Mouse (Mus musculus) olfactory bulb, adult 2 months (tissue): ENCODE data around the gene Ubr1.

ENCODE experiments used
- CTCF ChIP-seq: fragments of 200-500 bp; IDR thresholded peaks from 2 replicates; pipeline ENCODE4 v1.5.1; 2012; ENCODE audit warnings: low read depth, mild to moderate bottlenecking, low read length, moderate library complexity; ENCODE audit not compliant: insufficient read depth
- POLR2A ChIP-seq: fragments of 200-500 bp; IDR thresholded peaks from 2 replicates; pipeline ENCODE4 v1.6.1; 2012; ENCODE audit warnings: mild to moderate bottlenecking, low read depth, low read length, moderate library complexity; ENCODE audit not compliant: insufficient read depth

DNA sequence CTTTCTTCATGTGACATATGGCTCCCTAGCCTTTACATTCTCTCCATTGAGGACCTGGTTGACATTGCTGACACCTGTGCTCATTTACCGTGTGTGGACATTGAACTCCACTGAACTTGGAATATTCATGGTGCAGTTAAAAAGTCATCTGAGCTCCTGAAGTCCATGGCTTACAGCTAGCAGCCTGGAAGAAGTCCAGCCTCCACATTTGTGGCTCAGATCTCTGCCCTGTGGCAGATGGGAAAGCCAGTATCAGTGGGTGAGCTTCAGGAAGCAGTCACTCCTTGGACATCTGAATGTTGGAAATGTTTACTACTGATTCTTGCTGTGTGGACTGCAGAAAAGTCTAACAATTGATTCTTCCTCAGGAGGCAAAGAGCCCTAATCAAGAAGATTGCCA is 36.5 kb upstream of the Ubr1 start:
- no peak for TF ChIP-seq POLR2A
- TF ChIP-seq CTCF, result no peak
